Mouse (Mus musculus) hindbrain, postnatal 0 days (tissue): ENCODE measurements at regions not wholly inside any gene's neighbourhood (a gene's known extent, or its start where the extent isn't known, plus 50 kb on each side); places are given as distances from the start of the nearest gene placed in this dataset.

Source experiments
- ATAC-seq: fragments of 200-750 bp; cut with Nextera tagmentation; 2 replicates; pipeline ENCODE4 v1.8.0; 2017; ENCODE audit warnings: mild to moderate bottlenecking, moderate TSS enrichment, moderate library complexity
- DNase-seq: peaks from one replicate; pipeline ENCODE4 v3.0.0-alpha.2; 2015; ENCODE audit warnings: low spot score
- H3K27ac ChIP-seq: fragments of 300-500 bp; sonication (generic); 2 replicates; pipeline ENCODE4 v1.5.1; 2014; ENCODE audit warnings: mild to moderate bottlenecking
- H3K27me3 ChIP-seq: fragments of 300-500 bp; sonication (generic); 2 replicates; pipeline ENCODE4 v1.6.1; 2014; ENCODE audit warnings: low read length, mixed read lengths; ENCODE audit not compliant: insufficient read depth
- H3K36me3 ChIP-seq: fragments of 300-500 bp; sonication (generic); 2 replicates; pipeline ENCODE4 v1.6.1; 2014; ENCODE audit warnings: low read length, mixed read lengths; ENCODE audit not compliant: insufficient read depth
- H3K4me1 ChIP-seq: fragments of 300-500 bp; sonication (generic); 2 replicates; pipeline ENCODE4 v1.6.1; 2014; ENCODE audit warnings: antibody characterized with exemption, low read length, mixed read lengths; ENCODE audit not compliant: insufficient read depth
- H3K4me2 ChIP-seq: fragments of 300-500 bp; sonication (generic); 2 replicates; pipeline ENCODE4 v1.6.1; 2014; ENCODE audit warnings: low read depth, mild to moderate bottlenecking, low read length, moderate library complexity, mixed read lengths
- H3K4me3 ChIP-seq: fragments of 300-500 bp; sonication (generic); 2 replicates; pipeline ENCODE4 v1.5.1; 2014; ENCODE audit warnings: low read length
- H3K9ac ChIP-seq: fragments of 300-500 bp; sonication (generic); replicated peaks from 2 replicates; pipeline ENCODE4 v1.6.1; 2014; ENCODE audit warnings: mild to moderate bottlenecking, low read length, moderate library complexity, mixed read lengths
- H3K9me3 ChIP-seq: fragments of 300-500 bp; sonication (generic); 2 replicates; pipeline ENCODE4 v1.6.1; 2016; ENCODE audit warnings: low read length, mixed read lengths
- CTCF ChIP-seq: IDR thresholded peaks from 2 replicates; pipeline ENCODE4 v1.5.1; 2016; ENCODE audit warnings: antibody characterized with exemption, control low read depth, low read depth
- WGBS: fragments of 180-500 bp; shearing (Covaris S2); extraction: QIAGEN DNeasy Blood & Tissue Kit; methylation state at CpG from one replicate; pipeline ENCODE4 v1.1.7; 2014; 5-methylcytosine and 5-hydroxymethylcytosine counted together

DNA sequence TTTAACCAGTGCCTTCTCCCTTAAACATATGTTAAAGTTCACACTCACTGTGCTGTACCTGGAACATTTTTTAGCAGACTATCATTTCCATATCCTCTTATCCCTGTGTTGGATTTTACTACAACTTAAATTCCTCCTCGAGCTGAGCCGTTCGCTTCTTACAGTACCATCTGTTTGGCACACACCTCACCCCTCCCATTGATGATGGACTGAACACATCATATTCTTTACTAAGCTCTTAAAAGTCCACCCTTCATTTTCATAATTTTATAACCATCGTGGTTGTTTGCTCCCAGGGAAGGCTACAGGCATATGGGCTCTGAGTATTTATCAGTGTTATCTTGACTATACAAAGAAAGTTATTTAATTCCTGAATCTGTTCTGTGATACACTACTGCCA is 209.4 kb upstream of the Sptlc3 start:
- WGBS, result 68% methylated on average over 4 of the region's 4 CpGs
- ATAC-seq, result no peak
- DNase-seq, result peak; percentile 23

DNA sequence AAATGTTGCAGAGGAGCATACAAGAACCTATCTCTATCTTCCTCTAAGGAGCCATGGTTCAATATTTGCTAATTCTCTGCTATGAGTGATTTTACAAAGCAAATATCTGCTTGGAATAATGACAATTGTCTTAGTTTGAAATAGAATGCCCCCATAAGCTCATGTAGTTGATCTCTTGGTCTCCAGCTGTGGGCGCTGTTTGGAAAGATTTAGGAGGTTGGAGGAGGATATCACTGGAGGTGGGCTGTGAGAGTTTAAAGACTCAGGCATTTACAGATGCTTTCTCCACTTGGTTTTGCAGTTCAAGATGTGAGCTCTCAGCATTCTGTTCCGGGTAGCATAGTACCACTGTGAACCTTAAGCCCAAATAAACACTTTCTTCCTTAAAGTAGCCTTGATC is 207.3 kb upstream of the Sptlc3 start:
- Histone ChIP-seq H3K9ac (no peak overlapping the region), H3K4me1 (no peaks in the 10 kb centered on the region), H3K36me3 (no peaks in the 10 kb centered on the region), H3K9me3 (no peaks in the 10 kb centered on the region), H3K27ac (no peak overlapping the region), H3K4me2 (no peak overlapping the region), H3K4me3 (no peak overlapping the region), H3K27me3 (no peaks in the 10 kb centered on the region)
- DNase-seq (no peak), ATAC-seq (no peak)
- WGBS, result 61% methylated on average over 2 of the region's 2 CpGs
- no peak for TF ChIP-seq CTCF

More for the DNA sequence above, 209.4 kb upstream of the Sptlc3 start:
- Histone ChIP-seq H3K9ac (no peak overlapping the region), H3K9me3 (no peaks in the 10 kb centered on the region), H3K27me3 (no peaks in the 10 kb centered on the region), H3K4me1 (no peaks in the 10 kb centered on the region), H3K27ac (no peak overlapping the region; the same call in 1 of the 2 replicates), H3K4me2 (no peak overlapping the region), H3K4me3 (no peak overlapping the region), H3K36me3 (no peaks in the 10 kb centered on the region)
- no peak; the same call in 1 of the 2 replicates for TF ChIP-seq CTCF

DNA sequence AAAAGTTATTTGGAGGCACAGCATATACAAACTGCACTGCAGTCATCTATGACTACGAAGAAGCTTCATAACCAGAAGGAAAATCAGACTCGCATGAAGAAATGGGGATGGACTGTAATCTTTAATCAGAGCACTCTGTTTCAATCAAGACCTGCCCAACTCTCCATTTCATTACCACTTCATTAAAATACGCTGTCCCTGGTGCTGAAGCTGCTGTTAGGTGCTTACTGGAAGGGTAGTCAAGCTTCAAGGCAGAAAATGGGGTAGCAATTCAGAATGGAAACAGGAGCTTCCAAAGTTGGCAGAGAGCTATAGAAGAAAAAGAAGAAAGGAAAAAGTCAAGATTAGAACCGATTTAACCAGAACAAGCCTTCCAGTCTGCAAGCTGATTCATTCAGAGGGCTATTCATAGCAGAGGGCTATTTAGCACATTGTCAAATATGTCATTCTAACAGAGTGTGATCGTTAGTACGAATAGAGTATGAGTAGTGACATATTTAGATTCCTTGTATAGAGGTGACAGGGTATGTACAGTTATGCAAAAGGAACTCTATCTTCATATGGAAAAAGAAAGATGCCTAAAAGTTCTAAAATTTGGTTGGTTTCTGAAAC is 195.1 kb upstream of the Sptlc3 start:
- H3K9ac ChIP-seq, result no peak overlapping the region
- H3K27ac ChIP-seq, result no peak overlapping the region
- no peak overlapping the region for H3K4me3 ChIP-seq
- H3K4me1 ChIP-seq, result no peaks in the 10 kb centered on the region
- peak; percentile 34 for DNase-seq
- no peaks in the 10 kb centered on the region for H3K36me3 ChIP-seq
- no peak for TF ChIP-seq CTCF
- no peaks in the 10 kb centered on the region for H3K9me3 ChIP-seq
- H3K4me2 ChIP-seq, result no peak overlapping the region
- H3K27me3 ChIP-seq, result no peaks in the 10 kb centered on the region
- 68% methylated on average over 6 of the region's 6 CpGs for WGBS
- ATAC-seq, result no peak

DNA sequence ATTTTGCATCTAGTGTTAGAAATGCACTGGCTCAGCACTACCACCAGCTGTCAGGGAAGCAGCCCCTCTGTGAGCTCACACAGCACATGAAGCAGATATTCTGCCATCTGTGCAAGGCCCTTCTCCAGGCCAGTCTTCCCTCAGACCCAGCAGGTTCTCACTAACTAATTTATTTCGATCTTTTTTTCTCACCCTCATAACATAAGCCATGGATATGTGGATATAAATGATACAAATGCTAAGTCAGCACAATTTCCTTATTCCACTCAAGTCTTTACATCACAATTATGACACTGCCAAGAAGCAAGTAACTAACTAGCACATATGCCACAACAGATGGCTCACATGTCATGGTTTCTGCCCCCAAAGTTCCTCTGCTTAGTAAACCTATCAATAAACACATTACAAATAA is 182.3 kb upstream of the Sptlc3 start:
- H3K4me1 ChIP-seq, result no peaks in the 10 kb centered on the region
- ATAC-seq, result peak; percentile 96
- no peaks in the 10 kb centered on the region for H3K9me3 ChIP-seq
- peak; percentile 75 for DNase-seq
- WGBS, result 61% methylated on average over 1 of the region's 1 CpGs
- no peaks in the 10 kb centered on the region for H3K27me3 ChIP-seq
- no peak overlapping the region for H3K4me2 ChIP-seq
- no peak overlapping the region for H3K4me3 ChIP-seq
- H3K9ac ChIP-seq, result no peak overlapping the region
- H3K36me3 ChIP-seq, result no peaks in the 10 kb centered on the region
- peak overlapping the region; percentile 64; the same call in 1 of the 2 replicates for H3K27ac ChIP-seq
- TF ChIP-seq CTCF, result no peak

DNA sequence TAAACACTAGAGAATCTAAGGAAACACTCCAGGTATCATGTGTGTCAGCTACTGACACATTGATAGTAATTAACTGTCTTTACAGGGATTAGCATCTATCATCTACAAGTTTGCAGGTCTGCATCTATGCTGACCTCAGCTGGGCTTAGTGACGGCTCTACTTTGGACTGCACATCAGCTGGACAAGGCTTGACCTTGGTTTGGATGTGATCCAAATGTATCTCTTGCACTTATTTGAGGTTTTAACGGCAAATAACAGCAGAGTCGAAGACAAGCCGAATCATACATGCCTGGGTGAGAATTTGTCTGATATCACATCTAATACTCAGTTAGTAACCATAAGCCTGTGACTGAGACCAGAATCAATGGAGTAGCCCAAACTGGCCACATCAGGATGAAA is 181.7 kb upstream of the Sptlc3 start:
- Histone ChIP-seq H3K9me3 (no peaks in the 10 kb centered on the region), H3K9ac (no peak overlapping the region), H3K4me3 (no peak overlapping the region), H3K4me1 (no peaks in the 10 kb centered on the region), H3K36me3 (no peaks in the 10 kb centered on the region), H3K27me3 (no peaks in the 10 kb centered on the region), H3K27ac (peak overlapping the region; percentile 62), H3K4me2 (no peak overlapping the region)
- WGBS, result 63% methylated on average over 4 of the region's 4 CpGs
- DNase-seq, result peak; percentile 33
- TF ChIP-seq CTCF, result no peak
- no peak for ATAC-seq

DNA sequence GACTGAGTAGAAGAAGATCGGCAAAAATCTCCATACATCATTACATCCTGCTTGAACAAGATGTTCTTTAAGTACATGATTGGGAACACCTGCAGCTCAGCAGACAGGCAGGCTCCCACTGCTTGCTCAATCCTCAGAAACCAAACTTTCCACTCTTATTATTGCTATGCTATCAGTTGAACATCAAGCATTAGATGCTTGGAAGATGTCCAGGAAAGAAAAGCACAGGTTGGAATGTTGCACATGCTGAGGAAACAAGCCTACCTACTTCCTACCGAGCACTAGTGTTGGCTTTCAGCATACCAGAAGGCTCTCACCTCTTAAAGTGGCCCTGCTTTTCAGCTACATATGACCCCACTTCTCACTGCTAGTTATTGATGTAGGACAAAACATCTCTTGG is 171.2 kb upstream of the Sptlc3 start:
- H3K4me1 ChIP-seq, result no peaks in the 10 kb centered on the region
- no peaks in the 10 kb centered on the region for H3K9me3 ChIP-seq
- H3K36me3 ChIP-seq, result no peaks in the 10 kb centered on the region
- ATAC-seq (no peak), DNase-seq (no peak)
- H3K9ac ChIP-seq, result no peak overlapping the region
- no peak for TF ChIP-seq CTCF
- no peak overlapping the region for H3K4me3 ChIP-seq
- no peak overlapping the region for H3K4me2 ChIP-seq
- no peaks in the 10 kb centered on the region for H3K27me3 ChIP-seq
- no peak overlapping the region for H3K27ac ChIP-seq
- 73% methylated on average over 2 of the region's 2 CpGs for WGBS

- H3K4me1 ChIP-seq, result no peaks in the 10 kb centered on the region
- no peak overlapping the region for H3K4me3 ChIP-seq
- no peak for TF ChIP-seq CTCF
- H3K27ac ChIP-seq, result no peak overlapping the region
- H3K36me3 ChIP-seq, result no peaks in the 10 kb centered on the region
- H3K4me2 ChIP-seq, result no peak overlapping the region
- no peaks in the 10 kb centered on the region for H3K27me3 ChIP-seq
- no peaks in the 10 kb centered on the region for H3K9me3 ChIP-seq
- DNase-seq (no peak), ATAC-seq (no peak)
- H3K9ac ChIP-seq, result no peak overlapping the region
- WGBS, result 73% methylated on average over 3 of the region's 3 CpGs
Observed at GRCm38 (mm10) chr2:139325501-139325900, 168.2 kb upstream of the Sptlc3 start.
